Mouse (Mus musculus) hindbrain, embryonic 13.5 days (tissue): Measurements from ENCODE around the gene Tulp4. TPM values are rescaled to one million over a fixed set of nuclear protein-coding genes. Genes with fewer than 3 reads are reported as not detected.
"Not testable (repeated sequence)": the region's sequence is repeated elsewhere in the genome, so short reads cannot be mapped to it uniquely, and the experiment has no call there.

ENCODE experiments used
- ATAC-seq: fragments of 200-750 bp; cut with Nextera tagmentation; 2 replicates; pipeline ENCODE4 v1.8.0; 2017; ENCODE audit warnings: moderate TSS enrichment; ENCODE audit not compliant: low FRiP score
- H3K27ac ChIP-seq: fragments of 300-500 bp; sonication (generic); 2 replicates; pipeline ENCODE4 v1.5.1; 2015; ENCODE audit warnings: inconsistent platforms, mild to moderate bottlenecking, moderate library complexity
- H3K27me3 ChIP-seq: fragments of 300-500 bp; sonication (generic); 2 replicates; pipeline ENCODE4 v1.6.1; 2015; ENCODE audit warnings: mild to moderate bottlenecking, inconsistent platforms
- H3K36me3 ChIP-seq: fragments of 300-500 bp; sonication (generic); 2 replicates; pipeline ENCODE4 v1.6.1; 2015; ENCODE audit warnings: mild to moderate bottlenecking, inconsistent platforms
- H3K4me1 ChIP-seq: fragments of 300-500 bp; sonication (generic); replicated peaks from 2 replicates; pipeline ENCODE4 v1.6.1; 2015; ENCODE audit warnings: inconsistent platforms
- H3K4me2 ChIP-seq: fragments of 300-500 bp; sonication (generic); 2 replicates; pipeline ENCODE4 v1.6.1; 2015; ENCODE audit warnings: inconsistent platforms, mild to moderate bottlenecking, moderate library complexity
- H3K4me3 ChIP-seq: fragments of 300-500 bp; sonication (generic); 2 replicates; pipeline ENCODE4 v1.5.1; 2015; ENCODE audit warnings: mild to moderate bottlenecking, inconsistent platforms
- H3K9ac ChIP-seq: fragments of 300-500 bp; sonication (generic); 2 replicates; pipeline ENCODE4 v1.6.1; 2015; ENCODE audit warnings: mild to moderate bottlenecking, inconsistent platforms
- H3K9me3 ChIP-seq: fragments of 300-500 bp; sonication (generic); 2 replicates; pipeline ENCODE4 v1.6.1; 2016; ENCODE audit warnings: inconsistent platforms
- WGBS: fragments of 180-500 bp; shearing (Covaris S2); methylation state at CpG from one replicate; pipeline ENCODE4 v1.1.7; 2015; 5-methylcytosine and 5-hydroxymethylcytosine counted together
- polyA plus RNA-seq: library from polyadenylated mRNA; unstranded; fragments of >200 nt; fragmentation: Nextera tagmentation; extraction: Ambion mirVana; gene quantifications from 2 replicates; pipeline ENCODE4 v1.2.1, GENCODE M21; 2015

Gene Tulp4
- polyA plus RNA-seq, 1 experiment from 2014 or later, result 137 TPM

- peak overlapping the region; percentile 67 for H3K9ac ChIP-seq
- not testable (repeated sequence) for H3K9me3 ChIP-seq, H3K4me1 ChIP-seq, H3K27me3 ChIP-seq, H3K36me3 ChIP-seq, H3K27ac ChIP-seq
- H3K4me2 ChIP-seq, result peak overlapping the region; percentile 54
- peak overlapping the region; percentile 40 for H3K4me3 ChIP-seq
- 1% methylated on average over 11 of the region's 20 CpGs for WGBS
- ATAC-seq, result peak; percentile 67; the same call in 1 of the 2 replicates
These were observed 150.8 kb downstream of the Tulp4 start for GRCm38 (mm10) chr17:6257070-6257456.

- Histone ChIP-seq H3K4me3 (peak overlapping the region; percentile 48), H3K9ac (peak overlapping the region; percentile 71), H3K27ac (0 out of 2 replicates have a peak overlapping the region, but pooled peaks have one; percentile 40), H3K4me2 (peak overlapping the region; percentile 61)
- not testable (repeated sequence) for H3K4me1 ChIP-seq, H3K9me3 ChIP-seq, H3K27me3 ChIP-seq, H3K36me3 ChIP-seq
- under 1% methylated on average over 66 of the region's 84 CpGs for WGBS
- peak; percentile 77 for ATAC-seq
These were observed 163.9 kb downstream of the Tulp4 start for GRCm38 (mm10) chr17:6269876-6270831.

- Histone ChIP-seq H3K9ac (peak overlapping the region; percentile 71), H3K4me3 (peak overlapping the region; percentile 48), H3K27ac (0 out of 2 replicates have a peak overlapping the region, but pooled peaks have one; percentile 40), H3K4me2 (peak overlapping the region; percentile 61)
- WGBS, result 1% methylated on average over 25 of the region's 25 CpGs
- H3K27me3 ChIP-seq, H3K9me3 ChIP-seq, H3K4me1 ChIP-seq, H3K36me3 ChIP-seq: not testable (repeated sequence)
- 0 out of 2 replicates have a peak, but pooled peaks have one; percentile 14 for ATAC-seq
These were observed 164.6 kb downstream of the Tulp4 start for GRCm38 (mm10) chr17:6270840-6271239.

GRCm38 (mm10) chr17:6271970-6272369 lies 165.7 kb downstream of the Tulp4 start:
- not testable (repeated sequence) for H3K36me3 ChIP-seq, H3K4me1 ChIP-seq, H3K27me3 ChIP-seq, H3K4me3 ChIP-seq, H3K4me2 ChIP-seq, H3K27ac ChIP-seq, ATAC-seq, H3K9ac ChIP-seq, H3K9me3 ChIP-seq
- WGBS, result 94% methylated on average over 6 of the region's 6 CpGs

GRCm38 (mm10) chr17:6274693-6275092 lies 168.5 kb downstream of the Tulp4 start:
- not testable (repeated sequence) for H3K4me1 ChIP-seq, H3K27me3 ChIP-seq, H3K27ac ChIP-seq, H3K9me3 ChIP-seq, ATAC-seq, H3K4me3 ChIP-seq, H3K36me3 ChIP-seq, H3K4me2 ChIP-seq, H3K9ac ChIP-seq
- WGBS, result 96% methylated on average over 6 of the region's 6 CpGs

GRCm38 (mm10) chr17:6279205-6279604 lies 173.0 kb downstream of the Tulp4 start:
- not testable (repeated sequence) for H3K27me3 ChIP-seq, H3K9me3 ChIP-seq, H3K4me3 ChIP-seq, H3K9ac ChIP-seq, H3K27ac ChIP-seq, H3K4me1 ChIP-seq, H3K36me3 ChIP-seq, ATAC-seq, H3K4me2 ChIP-seq
- WGBS, result 75% methylated on average over 8 of the region's 8 CpGs

- H3K4me3 ChIP-seq, H3K4me2 ChIP-seq, H3K27me3 ChIP-seq, H3K36me3 ChIP-seq, H3K9ac ChIP-seq, ATAC-seq, H3K9me3 ChIP-seq, H3K4me1 ChIP-seq, H3K27ac ChIP-seq: not testable (repeated sequence)
- 93% methylated on average over 9 of the region's 10 CpGs for WGBS
These were observed 173.5 kb downstream of the Tulp4 start for GRCm38 (mm10) chr17:6279772-6280171.

- H3K27ac ChIP-seq, H3K36me3 ChIP-seq, H3K9ac ChIP-seq, H3K27me3 ChIP-seq, H3K4me1 ChIP-seq, H3K4me2 ChIP-seq, ATAC-seq, H3K9me3 ChIP-seq, H3K4me3 ChIP-seq: not testable (repeated sequence)
- WGBS, result 97% methylated on average over 17 of the region's 19 CpGs
These were observed 174.3 kb downstream of the Tulp4 start for GRCm38 (mm10) chr17:6280513-6280912.

- H3K27me3 ChIP-seq, H3K9me3 ChIP-seq, H3K4me2 ChIP-seq, H3K4me3 ChIP-seq, H3K27ac ChIP-seq, H3K4me1 ChIP-seq, H3K9ac ChIP-seq, ATAC-seq, H3K36me3 ChIP-seq: not testable (repeated sequence)
- WGBS, result 95% methylated on average over 8 of the region's 10 CpGs
These were observed 176.9 kb downstream of the Tulp4 start for GRCm38 (mm10) chr17:6283137-6283536.

GRCm38 (mm10) chr17:6286169-6286568 lies 179.9 kb downstream of the Tulp4 start:
- 96% methylated on average over 5 of the region's 5 CpGs for WGBS
- not testable (repeated sequence) for H3K9ac ChIP-seq, H3K4me3 ChIP-seq, H3K4me1 ChIP-seq, H3K9me3 ChIP-seq, ATAC-seq, H3K36me3 ChIP-seq, H3K4me2 ChIP-seq, H3K27ac ChIP-seq, H3K27me3 ChIP-seq

GRCm38 (mm10) chr17:6289045-6289444 lies 182.8 kb downstream of the Tulp4 start:
- H3K4me3 ChIP-seq, H3K27me3 ChIP-seq, H3K27ac ChIP-seq, H3K4me2 ChIP-seq, ATAC-seq, H3K4me1 ChIP-seq, H3K9ac ChIP-seq, H3K9me3 ChIP-seq, H3K36me3 ChIP-seq: not testable (repeated sequence)
- WGBS, result 96% methylated on average over 12 of the region's 12 CpGs

- not testable (repeated sequence) for H3K4me3 ChIP-seq, H3K36me3 ChIP-seq, H3K9me3 ChIP-seq, H3K27ac ChIP-seq, H3K27me3 ChIP-seq, H3K4me2 ChIP-seq, H3K4me1 ChIP-seq, H3K9ac ChIP-seq, ATAC-seq
- WGBS, result no CpG with 5 or more reads among the region's 5 CpGs
These were observed 187.6 kb downstream of the Tulp4 start for GRCm38 (mm10) chr17:6293882-6294281.
